Mouse (Mus musculus) ES-Bruce4 (cell line): ENCODE data around the gene Dut.

Experiments used
- CTCF ChIP-seq: IDR thresholded peaks from one replicate; pipeline ENCODE4 v1.8.1; 2011; ENCODE audit warnings: low read depth, low read length
- EP300 ChIP-seq: IDR thresholded peaks from 2 replicates; pipeline ENCODE4 v1.6.1; 2011; ENCODE audit warnings: low read depth, low read length; ENCODE audit not compliant: insufficient read depth
- POLR2A ChIP-seq: IDR thresholded peaks from one replicate; pipeline ENCODE4 v1.8.1; 2011; ENCODE audit warnings: low read length; ENCODE audit not compliant: insufficient read depth

DNA sequence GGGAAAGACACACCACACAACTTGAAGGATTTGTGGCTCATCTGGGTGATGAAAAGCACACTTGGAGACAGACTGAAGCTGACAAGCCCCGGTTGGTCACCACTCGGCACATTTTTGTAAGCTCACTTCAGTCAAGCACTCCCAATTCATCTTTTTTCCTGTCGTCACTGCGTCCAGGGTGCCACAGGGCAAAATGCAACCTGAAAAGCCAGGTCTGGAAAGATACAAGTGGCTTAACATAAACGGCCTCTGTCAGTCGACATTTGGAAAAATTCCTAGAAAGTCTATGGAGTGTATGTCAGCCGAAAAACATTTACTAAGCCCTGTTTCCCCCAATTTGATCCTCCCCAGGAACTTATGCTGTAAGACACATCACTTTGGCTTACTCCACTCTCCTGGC, 45.6 kb downstream of the Dut start:
- TF ChIP-seq POLR2A (no peak), CTCF (no peak), EP300 (no peak)
